Mouse (Mus musculus): ENCODE data around the gene Slc38a1. TPM values are rescaled to one million over a fixed set of nuclear protein-coding genes. Genes with fewer than 3 reads are reported as not detected.
A peak's percentile ranks its signal among the peaks of the same experiment; 100 is the strongest.

The Slc38a1 gene
- total RNA-seq, 2 experiments from 2014 or later, result 19.6 to 23.8 TPM

DNA sequence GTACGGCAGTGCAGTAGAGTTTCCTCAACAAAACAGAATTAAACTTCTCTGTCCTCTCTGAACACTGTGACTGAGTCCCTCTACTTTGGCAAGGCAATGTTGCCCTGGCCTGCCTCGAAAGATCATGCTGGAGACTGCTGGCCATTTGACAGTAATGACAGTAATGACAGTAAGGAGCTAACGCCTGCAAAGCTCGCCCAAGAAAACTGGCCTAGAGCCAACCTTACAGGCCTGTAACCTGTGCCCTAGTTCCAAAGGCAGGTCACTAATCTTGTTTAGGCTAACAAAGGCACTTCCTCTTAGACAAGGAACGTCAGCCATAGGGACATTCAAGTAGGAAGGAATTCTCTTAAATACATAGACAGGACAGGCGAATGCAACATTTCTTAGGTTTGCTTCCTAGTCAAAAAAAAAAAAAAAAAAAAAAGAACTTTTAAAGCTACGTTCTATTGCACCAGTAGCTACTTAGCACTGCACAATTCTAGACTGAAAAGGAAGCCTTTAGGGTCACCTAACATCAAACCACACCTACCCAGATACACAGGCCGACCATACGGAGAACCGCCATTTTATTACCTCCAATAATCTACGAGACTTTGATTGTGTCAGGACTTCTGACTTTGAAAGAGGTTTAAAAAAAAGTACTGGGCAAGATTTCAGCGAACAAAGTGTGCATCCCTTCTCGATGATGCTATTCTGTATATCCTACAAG, 74.3 kb downstream of the Slc38a1 start:
- DNase-seq (ENCODE audit: low spot score in 2 of 2), result no peak

DNA sequence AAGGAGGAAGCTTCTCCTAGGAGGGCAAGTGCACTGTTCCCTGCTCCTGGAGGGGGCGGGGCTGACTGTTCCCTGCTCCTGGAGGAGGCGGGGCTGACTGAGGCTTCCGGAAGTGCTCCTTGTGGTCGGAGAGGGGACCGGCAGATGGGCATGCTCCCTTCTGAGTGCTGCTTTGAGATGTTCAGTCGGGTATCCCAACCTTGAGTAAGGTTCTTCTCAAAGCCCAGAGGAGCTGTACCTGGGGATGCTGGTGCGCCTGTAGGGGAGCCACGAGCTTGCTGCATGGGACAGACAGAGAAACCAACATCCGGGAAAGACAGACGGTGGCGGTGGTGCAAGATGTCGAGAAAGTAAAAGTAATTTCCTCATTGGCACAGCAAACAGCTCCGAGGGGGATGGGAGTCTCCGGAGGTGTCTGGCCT, 75.9 kb downstream of the Slc38a1 start:
- peak in 1 of 2 experiments; percentile 44 for DNase-seq (ENCODE audit: low spot score in 2 of 2)

DNA sequence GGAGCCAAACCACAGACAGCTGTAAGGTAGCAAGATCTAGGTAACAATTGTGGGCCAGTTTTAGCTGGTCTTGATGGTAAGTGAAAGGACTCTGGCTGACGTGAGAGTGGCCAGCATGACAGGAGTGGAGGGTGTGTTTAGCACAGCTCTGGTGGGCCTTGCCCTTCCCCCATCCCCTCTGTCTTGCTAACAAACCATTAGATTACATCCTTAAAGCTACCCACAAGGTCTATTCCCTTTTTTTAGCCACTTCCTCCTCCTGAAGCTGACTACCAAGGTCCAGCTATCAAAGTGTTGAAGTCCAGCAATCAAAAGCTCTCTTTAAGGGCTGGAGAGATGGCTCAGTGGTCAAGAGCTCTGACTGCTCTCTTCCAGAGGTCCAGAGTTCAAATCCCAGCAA, 78.9 kb downstream of the Slc38a1 start:
- DNase-seq (ENCODE audit: low spot score in 2 of 2), result no peak

DNA sequence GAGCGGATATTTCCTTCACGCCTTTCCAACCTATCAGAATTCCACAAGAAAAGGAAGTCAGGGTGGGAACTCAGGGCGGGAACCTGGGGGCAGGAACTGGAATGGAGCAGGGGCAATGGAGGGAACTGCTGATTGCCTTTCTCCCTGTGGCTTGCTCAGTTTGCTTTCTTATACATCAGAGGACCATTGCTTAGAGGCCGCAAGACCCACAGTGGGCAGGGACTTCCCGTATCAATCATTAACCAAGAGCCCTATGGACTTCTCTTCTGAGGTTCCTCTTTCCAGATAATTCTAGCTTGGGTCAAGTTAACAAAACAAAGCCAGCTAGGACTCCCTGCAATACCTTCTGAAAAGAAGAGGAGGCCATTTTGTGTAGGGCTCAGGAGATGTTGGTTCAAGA, 80.2 kb downstream of the Slc38a1 start:
- no peak for DNase-seq (ENCODE audit: low spot score in 2 of 2)

DNA sequence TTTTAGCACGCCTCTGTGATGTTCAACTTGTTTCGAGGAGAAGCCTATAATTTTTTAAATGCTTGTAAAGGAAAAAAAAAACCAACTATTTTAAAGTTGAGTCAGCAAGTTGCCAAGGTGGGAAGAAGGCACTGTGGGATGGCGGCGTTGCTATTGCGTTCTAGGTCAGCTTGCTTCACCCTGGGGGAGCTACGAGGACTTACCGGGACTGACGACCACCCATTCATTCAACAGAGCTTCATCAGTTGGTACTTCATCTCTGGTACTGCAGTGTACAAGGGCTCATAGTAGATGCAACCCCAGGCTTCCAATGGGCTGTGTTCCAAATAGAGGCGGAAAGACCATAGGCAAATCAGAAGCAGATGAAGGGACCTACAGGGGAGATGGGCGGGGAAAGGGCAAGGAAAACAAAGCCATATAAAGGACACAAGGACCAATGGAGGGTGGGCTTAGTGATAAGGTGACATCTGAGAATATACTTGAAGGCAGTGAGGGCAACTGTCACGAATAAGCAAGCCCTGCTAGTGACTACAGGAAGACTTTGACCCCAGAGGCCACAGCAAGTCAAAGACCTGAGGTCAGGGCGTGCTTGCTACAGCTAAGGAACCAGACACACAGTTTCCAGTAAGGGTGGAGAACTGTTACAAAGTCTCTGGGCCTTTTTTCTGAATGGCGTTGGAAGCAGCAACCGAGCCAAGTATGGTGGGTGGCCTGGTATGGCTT, 82.0 kb downstream of the Slc38a1 start:
- DNase-seq (ENCODE audit: low spot score in 2 of 2), result no peak

DNA sequence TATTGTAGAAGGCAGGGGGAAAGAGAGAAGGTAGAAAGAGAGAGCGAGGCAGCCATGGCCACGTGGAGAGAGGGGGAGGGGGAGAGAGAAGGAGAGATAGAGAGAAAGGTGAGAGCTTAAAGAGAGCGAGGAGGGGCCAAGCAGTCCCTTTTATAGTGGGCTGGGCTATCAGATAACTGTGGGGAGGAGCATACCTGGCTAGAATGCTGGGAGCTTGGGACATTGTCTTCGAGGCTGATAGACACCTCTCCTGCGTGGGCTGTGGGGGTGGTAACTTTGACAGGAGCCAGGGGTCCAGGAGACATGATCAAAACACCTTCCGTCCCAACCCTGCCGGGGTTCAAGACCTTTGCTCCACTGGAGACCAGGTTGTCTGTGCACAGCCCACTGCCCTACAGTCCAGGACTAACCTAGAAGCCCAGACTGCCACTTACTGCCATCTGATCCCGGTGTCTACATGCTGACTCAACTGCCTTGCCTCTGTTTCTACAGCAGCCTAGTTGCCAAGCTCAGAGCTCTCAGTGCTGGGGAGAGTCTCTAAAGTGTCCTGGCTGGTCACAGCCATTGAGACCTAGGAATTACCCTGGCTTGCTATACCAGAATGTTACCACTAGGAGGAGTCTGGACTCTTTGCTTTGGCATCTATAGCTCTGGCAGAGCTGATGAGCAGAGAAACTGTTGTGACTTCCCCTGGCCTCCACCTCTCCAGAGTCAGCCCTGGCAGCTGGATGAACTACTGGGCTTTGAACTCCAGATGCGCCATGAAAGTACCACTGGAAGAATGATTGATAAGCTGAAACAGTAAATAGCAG, 90.9 kb downstream of the Slc38a1 start:
- peak in 1 of 2 experiments; percentile 47 for DNase-seq (ENCODE audit: low spot score in 2 of 2)

DNA sequence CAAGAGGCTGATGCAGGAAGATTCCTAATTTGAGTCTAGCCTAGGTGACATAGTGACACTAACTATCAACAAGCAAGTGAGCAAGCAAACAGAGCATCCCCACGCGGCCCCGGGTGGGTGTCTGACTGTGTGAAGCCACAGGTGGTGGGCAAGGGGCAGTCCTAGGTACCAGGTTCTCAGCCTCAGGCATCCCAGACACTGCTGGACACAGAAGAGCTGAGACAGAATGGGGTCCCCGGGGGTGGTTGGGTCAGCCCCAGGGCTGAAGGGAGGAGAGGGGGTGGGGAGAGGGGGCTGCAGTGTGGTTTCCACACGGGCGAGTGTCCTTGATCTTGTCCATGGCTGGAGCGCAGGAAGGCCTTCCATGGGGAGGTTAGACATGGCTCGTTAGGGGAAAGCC, 91.6 kb downstream of the Slc38a1 start:
- no peak for DNase-seq (ENCODE audit: low spot score in 2 of 2)

DNA sequence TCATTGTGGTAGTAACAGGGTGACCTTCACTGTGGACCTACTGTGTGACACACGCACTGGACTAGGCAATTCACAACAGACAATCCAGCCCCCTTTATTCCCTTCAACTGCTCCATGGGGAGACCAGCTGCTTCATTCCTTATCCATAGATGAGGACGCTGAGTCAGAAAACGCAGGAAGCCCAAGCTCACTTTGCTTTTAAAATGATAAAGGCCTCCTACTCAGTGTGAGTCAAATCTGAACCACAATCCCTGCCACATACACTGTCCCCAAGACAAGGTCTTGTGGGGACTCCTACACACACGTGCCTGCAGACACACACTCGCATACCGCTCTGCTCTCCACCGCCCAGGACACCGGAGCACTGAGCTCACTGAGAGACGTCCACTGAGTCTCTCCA, 94.3 kb downstream of the Slc38a1 start:
- no peak for DNase-seq (ENCODE audit: low spot score in 2 of 2)

DNA sequence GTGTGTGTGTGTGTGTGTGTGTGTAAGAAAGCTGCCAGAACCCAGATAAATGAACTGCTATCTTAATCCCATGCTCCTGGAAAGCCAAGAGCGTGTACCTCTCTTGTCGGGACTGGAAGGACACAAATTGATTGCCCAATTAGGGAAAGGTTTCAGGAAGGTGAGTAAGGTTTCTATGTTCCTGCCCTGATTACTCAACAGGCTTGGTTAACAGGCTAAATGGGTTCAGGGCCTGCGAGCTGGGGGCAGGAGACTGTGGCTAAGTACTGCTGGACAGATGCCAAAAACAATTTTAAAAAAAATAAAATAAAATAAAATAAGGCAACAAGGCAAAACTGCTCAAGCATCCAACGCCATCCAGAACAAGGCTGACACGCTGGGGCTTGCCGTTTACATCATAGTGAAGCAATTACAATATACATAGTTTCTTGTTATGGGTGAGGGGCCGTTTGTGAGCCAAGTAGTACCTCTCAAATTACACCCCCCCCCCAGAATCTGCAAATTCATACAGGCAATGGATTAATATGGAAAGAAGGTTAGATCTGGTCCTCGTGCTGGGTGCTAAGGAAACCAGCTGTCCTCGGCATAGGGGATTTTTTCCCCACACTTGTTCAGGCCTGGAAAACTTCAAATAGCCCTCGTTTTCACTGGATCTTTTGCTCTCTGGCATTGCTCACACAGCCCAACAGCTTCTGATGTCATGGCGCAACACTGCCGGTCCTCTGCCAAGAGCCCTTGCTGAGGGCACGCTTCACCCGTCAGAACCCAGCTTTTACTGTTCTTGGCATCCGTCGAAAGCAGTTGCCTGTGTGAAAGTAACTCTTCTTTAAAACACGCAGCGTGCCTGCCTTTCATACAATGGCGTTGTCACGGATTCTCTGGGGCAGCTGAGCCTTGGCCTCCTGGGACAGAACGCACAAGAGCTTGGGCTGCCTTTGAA, 95.2 kb downstream of the Slc38a1 start:
- peak in 1 of 2 experiments; percentile 44 for DNase-seq (ENCODE audit: low spot score in 2 of 2)

DNA sequence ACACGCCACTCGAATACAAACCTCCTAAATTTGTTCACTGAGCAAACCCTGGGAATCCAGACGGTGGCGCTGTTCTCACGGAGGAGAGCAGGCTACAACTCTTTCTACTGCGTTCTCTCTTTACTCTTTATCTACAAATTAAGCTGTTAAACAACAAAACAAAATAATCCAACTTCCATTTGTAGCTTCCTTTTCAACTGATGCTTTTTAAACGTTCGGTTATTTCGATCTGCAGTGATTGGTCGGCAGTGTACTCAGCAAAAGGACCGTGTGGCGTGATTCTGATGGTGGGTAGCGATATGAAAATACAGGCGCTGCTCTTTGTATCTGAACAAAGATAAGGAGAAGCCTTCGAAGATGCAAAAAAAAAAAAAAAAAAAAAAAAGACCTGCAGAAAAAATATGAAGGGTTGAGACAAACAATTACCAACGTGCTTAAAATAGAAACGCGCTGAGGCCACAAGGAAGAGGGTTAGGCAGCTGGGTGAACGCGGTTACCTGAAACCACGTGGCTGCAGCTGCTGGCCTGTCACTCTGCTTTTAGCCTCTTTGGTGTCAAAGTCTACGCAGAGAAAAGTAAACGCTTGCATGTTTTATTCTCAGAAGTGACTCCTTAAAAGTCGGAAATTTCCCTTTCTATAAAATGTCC, 99.4 kb downstream of the Slc38a1 start:
- peak in 1 of 2 experiments; percentile 55 for DNase-seq (ENCODE audit: low spot score in 2 of 2)

DNA sequence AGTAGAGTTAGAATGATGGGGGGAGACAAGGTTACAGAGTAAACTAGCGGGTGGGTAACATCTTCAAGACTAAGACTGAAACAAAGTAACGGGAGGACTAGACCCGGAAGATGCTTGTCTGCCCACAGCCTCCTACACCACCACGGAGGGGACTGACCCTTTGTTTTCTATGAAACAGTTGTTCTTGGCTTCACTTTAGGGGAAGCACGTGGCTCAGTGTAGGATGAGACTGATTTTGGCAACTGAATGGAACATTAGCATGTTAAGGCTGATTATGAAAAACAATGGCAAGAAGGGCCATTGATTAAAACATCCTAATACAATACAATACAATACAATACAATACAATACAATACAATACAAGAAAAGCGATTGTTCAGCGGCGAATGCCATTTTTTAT, 100.6 kb downstream of the Slc38a1 start:
- DNase-seq (ENCODE audit: low spot score in 2 of 2), result no peak

DNA sequence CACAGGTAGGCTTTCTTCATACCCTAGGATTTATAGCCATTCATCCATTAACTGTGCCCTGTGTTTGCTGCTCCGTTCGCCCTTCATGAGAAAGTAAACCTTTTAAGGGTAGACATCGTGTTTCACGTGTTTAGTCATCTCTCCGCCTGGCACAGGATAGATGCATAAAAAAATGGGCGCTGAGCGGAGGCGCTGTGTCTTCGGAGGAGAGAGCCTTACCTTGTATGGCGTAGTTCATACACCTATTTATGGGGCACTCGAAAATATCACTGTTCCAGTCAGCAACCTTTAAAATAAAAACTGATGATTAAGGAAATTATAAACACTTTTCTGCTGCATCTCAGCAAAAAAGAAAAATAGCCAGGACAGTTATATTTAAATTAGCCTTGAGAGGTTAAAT, 105.4 kb downstream of the Slc38a1 start:
- no peak for DNase-seq (ENCODE audit: low spot score in 2 of 2)

DNA sequence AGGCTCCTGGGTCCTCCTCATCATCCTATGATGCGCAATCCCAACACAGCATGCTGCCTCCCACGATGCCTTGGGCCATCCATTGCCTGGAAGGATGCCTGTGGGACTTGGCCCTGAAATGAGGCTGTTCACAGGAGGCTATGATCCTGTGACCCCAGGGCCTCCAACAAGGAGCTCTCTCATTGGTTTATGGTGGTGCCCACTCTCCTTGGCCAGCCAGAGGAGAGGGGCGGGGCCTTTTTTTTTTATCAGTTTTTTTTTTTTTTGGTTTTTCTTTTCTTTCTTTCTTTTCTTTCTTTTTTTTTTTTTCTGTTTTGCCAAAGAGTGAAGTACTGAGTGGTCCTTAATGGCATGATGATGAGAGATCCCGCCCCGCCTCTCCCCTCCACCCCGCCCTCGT, 106.3 kb downstream of the Slc38a1 start:
- DNase-seq (ENCODE audit: low spot score in 2 of 2), result no peak

DNA sequence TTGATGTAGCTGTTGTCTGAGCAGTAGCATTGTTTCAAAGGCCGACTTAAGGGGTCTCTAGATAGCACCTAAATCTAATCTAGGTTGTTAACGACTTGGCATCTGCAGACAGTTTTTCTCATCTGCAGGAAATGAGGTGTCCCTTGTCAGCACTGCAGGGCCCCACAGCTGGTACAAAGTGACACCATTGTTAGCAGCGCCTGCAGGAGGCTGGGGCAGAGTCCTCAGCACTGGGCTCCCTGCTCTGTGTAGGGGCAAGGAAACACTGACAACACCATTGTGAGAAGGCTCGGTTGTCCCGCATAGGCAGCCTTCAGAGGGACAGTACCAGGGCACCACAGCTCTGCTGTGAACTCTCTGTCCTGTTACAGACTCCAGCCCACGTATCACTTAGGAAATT, 115.0 kb downstream of the Slc38a1 start:
- no peak for DNase-seq (ENCODE audit: low spot score in 2 of 2)

DNA sequence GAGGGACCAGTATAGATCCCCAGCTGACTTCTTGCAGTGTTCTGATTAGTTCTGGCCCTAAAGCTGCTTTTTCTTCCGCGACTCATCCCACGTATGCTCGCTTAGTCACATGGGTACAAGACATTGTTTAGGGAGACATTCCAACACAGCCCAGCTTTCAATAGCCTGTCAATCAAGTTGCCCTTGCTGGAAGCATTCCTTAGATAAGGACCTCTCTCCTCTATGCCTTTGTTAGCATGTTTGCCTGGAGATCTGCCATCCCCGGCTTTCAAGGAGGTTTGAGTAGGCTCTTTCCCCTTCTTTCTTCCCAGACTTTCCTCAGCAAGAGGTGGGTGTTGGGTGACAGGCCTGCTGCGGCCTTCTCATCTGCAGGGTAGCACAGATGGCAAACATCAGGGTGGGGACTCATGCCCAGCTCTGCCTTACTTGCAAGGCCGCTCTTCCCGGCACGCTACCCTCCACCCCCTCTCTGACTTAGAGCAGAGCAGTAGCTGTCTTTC, 118.4 kb downstream of the Slc38a1 start:
- no peak for DNase-seq (ENCODE audit: low spot score in 2 of 2)

Other genes with a start within 250 kb of the Slc38a1 start
- gene Scaf11, start 182.1 kb downstream of the Slc38a1 start, total RNA-seq (2021), result 10 to 100 TPM; 60.6 to 69.7 TPM
- gene Slc38a2, start 56.8 kb upstream of the Slc38a1 start, total RNA-seq (2021), result 100 to 1,000 TPM in 1 of 2 experiments, 10 to 100 TPM in 1; 80.6 to 101 TPM

Measured in gastrocnemius, postnatal 4 days (tissue).